Mouse (Mus musculus) CH12.LX (cell line): ENCODE results near the gene Zscan21. TPM values are rescaled to one million over a fixed set of nuclear protein-coding genes. Genes with fewer than 3 reads are reported as not detected.
"Not testable (repeated sequence)": the region's sequence is repeated elsewhere in the genome, so short reads cannot be mapped to it uniquely, and the experiment has no call there.

Source experiments
- DNase-seq: peaks from one replicate; pipeline ENCODE4 v3.0.0-alpha.2; 2013; ENCODE audit errors: extremely low read depth
- H3K27ac ChIP-seq: 2 replicates; pipeline ENCODE4 v1.5.1; 2012; ENCODE audit warnings: low read depth, mild to moderate bottlenecking, control low read depth, moderate library complexity; ENCODE audit not compliant: insufficient read depth
- H3K27me3 ChIP-seq: replicated peaks from 2 replicates; pipeline ENCODE3; 2012; ENCODE audit warnings: inconsistent platforms
- H3K36me3 ChIP-seq, 2 experiments: replicated peaks in 1 of 2; 2 replicates each; pipeline versions ENCODE3 to v1.6.1; 2012; ENCODE audit warnings: inconsistent platforms in 1 of 2, low read length in 1 of 2, mild to moderate bottlenecking in 1 of 2, mixed read lengths in 1 of 2, moderate library complexity in 1 of 2; ENCODE audit not compliant: control insufficient read depth in 1 of 2, insufficient read depth in 1 of 2
- H3K4me1 ChIP-seq, 2 experiments: 2 replicates each; pipeline ENCODE4 v1.6.1; 2012; ENCODE audit warnings: inconsistent platforms in 1 of 2, moderate library complexity in 1 of 2; ENCODE audit not compliant: insufficient read depth in 2 of 2, control insufficient read depth in 1 of 2
- H3K4me2 ChIP-seq: 2 replicates; pipeline ENCODE4 v1.6.1; 2012; ENCODE audit warnings: low read depth, mild to moderate bottlenecking, control low read depth; ENCODE audit not compliant: poor library complexity, insufficient read depth, severe bottlenecking
- H3K4me3 ChIP-seq, 3 experiments: fragments of 150-350 bp in 1 of 3; sonication (generic) in 1 of 3; replicated peaks in 1 of 3; 2 replicates each; pipeline versions ENCODE3 to v1.5.1; 2011 to 2012; ENCODE audit warnings: low read depth in 2 of 3, low read length in 2 of 3, mild to moderate bottlenecking in 2 of 3, moderate library complexity in 2 of 3, control low read depth in 1 of 3, improper control_type of control experiment in 1 of 3, inconsistent platforms in 1 of 3, mixed read lengths in 1 of 3; ENCODE audit not compliant: poor library complexity in 1 of 3
- H3K79me2 ChIP-seq: replicated peaks from 2 replicates; pipeline ENCODE4 v1.6.1; 2012; ENCODE audit warnings: mild to moderate bottlenecking, moderate library complexity; ENCODE audit not compliant: control insufficient read depth, poor library complexity, insufficient read depth, severe bottlenecking; ENCODE audit errors: extremely low read depth
- H3K9ac ChIP-seq: 2 replicates; pipeline ENCODE4 v1.6.1; 2012; ENCODE audit warnings: low read depth, mild to moderate bottlenecking, control low read depth, moderate library complexity; ENCODE audit not compliant: insufficient read depth
- H3K9me3 ChIP-seq: replicated peaks from 2 replicates; pipeline ENCODE3; 2012; ENCODE audit warnings: low read length, inconsistent platforms, mixed read lengths
- BHLHE40 ChIP-seq: IDR thresholded peaks from 2 replicates; pipeline ENCODE4 v1.6.1; 2011; ENCODE audit warnings: mild to moderate bottlenecking, low read depth, low read length, improper control_type of control experiment
- CHD1 ChIP-seq: IDR thresholded peaks from 2 replicates; pipeline ENCODE4 v1.6.1; 2012; ENCODE audit warnings: low read depth, low read length, improper control_type of control experiment, inconsistent platforms
- CHD2 ChIP-seq: IDR thresholded peaks from 2 replicates; pipeline ENCODE4 v1.6.1; 2011; ENCODE audit warnings: low read length, improper control_type of control experiment
- E2F4 ChIP-seq: IDR thresholded peaks from 2 replicates; pipeline ENCODE4 v1.6.1; 2011; ENCODE audit warnings: low read depth, low read length, improper control_type of control experiment; ENCODE audit not compliant: insufficient replicate concordance
- ELF1 ChIP-seq: IDR thresholded peaks from 2 replicates; pipeline ENCODE4 v1.6.1; 2014; ENCODE audit warnings: low read depth, mild to moderate bottlenecking, inconsistent platforms, low read length, improper control_type of control experiment
- EP300 ChIP-seq: IDR thresholded peaks from 2 replicates; pipeline ENCODE4 v1.6.1; 2011; ENCODE audit warnings: low read length, improper control_type of control experiment
- GABPA ChIP-seq: IDR thresholded peaks from 2 replicates; pipeline ENCODE4 v1.6.1; 2012; ENCODE audit warnings: low read depth, low read length, improper control_type of control experiment, inconsistent platforms; ENCODE audit not compliant: insufficient replicate concordance
- IRF4 ChIP-seq: IDR thresholded peaks from 2 replicates; pipeline ENCODE4 v1.6.1; 2014; ENCODE audit warnings: low read depth, mild to moderate bottlenecking, inconsistent platforms, low read length, improper control_type of control experiment
- MAZ ChIP-seq: IDR thresholded peaks from 2 replicates; pipeline ENCODE4 v1.6.1; 2012; ENCODE audit warnings: low read depth, mild to moderate bottlenecking, inconsistent platforms, low read length, improper control_type of control experiment, moderate library complexity
- MEF2A ChIP-seq: IDR thresholded peaks from 2 replicates; pipeline ENCODE4 v1.6.1; 2014; ENCODE audit warnings: low read depth, mild to moderate bottlenecking, inconsistent platforms, low read length, improper control_type of control experiment, borderline replicate concordance
- MXI1 ChIP-seq: IDR thresholded peaks from 2 replicates; pipeline ENCODE4 v1.6.1; 2011; ENCODE audit warnings: mild to moderate bottlenecking, low read depth, low read length, improper control_type of control experiment
- MYC ChIP-seq: IDR thresholded peaks from 2 replicates; pipeline ENCODE4 v1.6.1; 2011; ENCODE audit warnings: low read depth, mild to moderate bottlenecking, improper control_type of control experiment, low read length
- POLR2AphosphoS2 ChIP-seq: IDR thresholded peaks from 2 replicates; pipeline ENCODE4 v1.6.1; 2011; ENCODE audit warnings: low read depth, low read length, improper control_type of control experiment
- RAD21 ChIP-seq: IDR thresholded peaks from 2 replicates; pipeline ENCODE4 v1.6.1; 2011; ENCODE audit warnings: low read depth, mild to moderate bottlenecking, low read length, improper control_type of control experiment, moderate library complexity
- RCOR1 ChIP-seq: conservative IDR thresholded peaks from 2 replicates; pipeline ENCODE4 v1.6.1; 2012; ENCODE audit warnings: low read depth, mild to moderate bottlenecking, inconsistent platforms, low read length, improper control_type of control experiment
- SMC3 ChIP-seq: IDR thresholded peaks from 2 replicates; pipeline ENCODE4 v1.6.1; 2011; ENCODE audit warnings: low read depth, low read length, improper control_type of control experiment
- TCF12 ChIP-seq: IDR thresholded peaks from 2 replicates; pipeline ENCODE4 v1.6.1; 2014; ENCODE audit warnings: low read depth, mild to moderate bottlenecking, inconsistent platforms, low read length, improper control_type of control experiment
- USF1 ChIP-seq: IDR thresholded peaks from 2 replicates; pipeline ENCODE4 v1.6.1; 2014; ENCODE audit warnings: low read depth, mild to moderate bottlenecking, inconsistent platforms, low read length, improper control_type of control experiment
- USF2 ChIP-seq: conservative IDR thresholded peaks from 2 replicates; pipeline ENCODE4 v1.6.1; 2011; ENCODE audit warnings: low read depth, low read length, improper control_type of control experiment
- ZC3H11A ChIP-seq: IDR thresholded peaks from 2 replicates; pipeline ENCODE4 v1.6.1; 2012; ENCODE audit warnings: low read depth, mild to moderate bottlenecking, inconsistent platforms, low read length, improper control_type of control experiment
- ZKSCAN1 ChIP-seq: IDR thresholded peaks from 2 replicates; pipeline ENCODE4 v1.6.1; 2012; ENCODE audit warnings: low read depth, inconsistent platforms, low read length, improper control_type of control experiment, borderline replicate concordance
- dilution Hi-C: fragments of 300-500 bp; cut with MboI; formaldehyde crosslinking; loops from 2 replicates; pipeline ENCODE4 v1.14.3; 2020; ENCODE audit warnings: low sequenced_read_pairs; ENCODE audit not compliant: extremely low pct_unique_long_range_greater_than_20kb, extremely low pct_ligation_motif_present
- in situ Hi-C: fragments of 300-500 bp; cut with MboI; formaldehyde crosslinking; loops from 3 replicates; pipeline ENCODE4 v1.14.3; 2019; ENCODE audit warnings: low sequenced_read_pairs, low pct_ligation_motif_present, low pct_unique_long_range_greater_than_20kb, mixed read lengths
- polyA plus RNA-seq: library from polyadenylated mRNA; unstranded; fragments of >175 nt; gene quantifications from 2 replicates; pipeline ENCODE4 v1.2.1, GENCODE M21; 2012; ENCODE audit warnings: low read depth; ENCODE audit not compliant: insufficient read length
- total RNA-seq, 2 experiments: library from RNA; depleted of rRNA; stranded (reverse); fragments of 300-350 nt in 1 of 2; fragments of >200 nt in 1 of 2; gene quantifications; 2 replicates each; pipeline ENCODE4 v1.2.3; 2012 to 2014

Gene Zscan21
- total and polyA plus RNA-seq, 3 experiments: 9.0 to 12.1 (median 9.6) TPM

- no peaks in the 10 kb centered on the region for H3K79me2 ChIP-seq
- TF ChIP-seq IRF4: no peak
- TF ChIP-seq SMC3: no peak
- TF ChIP-seq USF2: no peak
- no peak for TF ChIP-seq MAZ
- no peak for TF ChIP-seq MXI1
- no peak for TF ChIP-seq CHD1
- no peak for TF ChIP-seq E2F4
- TF ChIP-seq RCOR1: no peak
- no peak for TF ChIP-seq MYC
- TF ChIP-seq USF1: no peak
- TF ChIP-seq CHD2: no peak
- TF ChIP-seq TCF12: no peak
- TF ChIP-seq ELF1: no peak
- no peak for TF ChIP-seq ZKSCAN1
- H3K4me2 ChIP-seq: no peak overlapping the region
- in situ Hi-C loops (loop anchor here (5.0 kb wide), 1 partner anchor 57 kb away; the partner anchor contains the start of gene Cops6), dilution Hi-C loops (no loop called here)
- H3K36me3 ChIP-seq: peaks cover 33 to 53% of the 10 kb centered on the region in 2 experiments
- no peak overlapping the region for H3K9ac ChIP-seq
- H3K27ac ChIP-seq: no peak overlapping the region
- no peak overlapping the region for H3K4me3 ChIP-seq
- H3K9me3 ChIP-seq: no peaks in the 10 kb centered on the region
- DNase-seq: no peak
- H3K4me1 ChIP-seq: no peaks in the 10 kb centered on the region
- no peaks in the 10 kb centered on the region for H3K27me3 ChIP-seq
Measured at GRCm38 (mm10) chr5:138104976-138105375, 11.7 kb upstream of the Zscan21 start.

DNA sequence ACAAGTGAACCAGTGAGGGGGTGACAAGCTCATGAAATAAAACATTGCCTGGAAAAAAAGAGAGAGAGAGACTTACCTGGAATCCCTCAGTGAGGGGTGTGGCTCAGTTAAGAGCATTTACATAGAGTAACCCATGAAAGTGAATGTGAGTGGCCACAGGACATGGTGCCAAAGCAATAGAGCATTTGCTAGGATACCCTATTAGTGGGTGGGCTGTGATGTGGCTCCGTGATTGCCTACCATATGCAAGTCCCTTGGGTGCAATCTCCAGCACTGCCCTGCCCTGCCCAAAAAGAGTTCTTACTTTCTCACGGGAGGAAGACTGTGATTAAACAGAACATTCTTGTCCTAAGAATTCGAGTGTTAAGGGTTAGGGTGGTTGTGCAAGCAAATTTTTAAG is 9.6 kb upstream of the Zscan21 start:
- Histone ChIP-seq H3K4me1 (no peaks in the 10 kb centered on the region), H3K4me2 (no peak overlapping the region), H3K4me3 (no peak overlapping the region), H3K27me3 (no peaks in the 10 kb centered on the region)
- TF ChIP-seq MEF2A (no peak), GABPA (no peak), ELF1 (no peak), BHLHE40 (no peak), MXI1 (no peak), TCF12 (no peak), EP300 (no peak), ZKSCAN1 (no peak), ZC3H11A (no peak), POLR2AphosphoS2 (no peak), RAD21 (no peak)
- TF ChIP-seq, all 38 proteins: peak for 0
- Histone ChIP-seq H3K79me2 (no peaks in the 10 kb centered on the region), H3K9ac (no peak overlapping the region), H3K9me3 (no peaks in the 10 kb centered on the region), H3K36me3 (peaks cover 15 to 32% of the 10 kb centered on the region in 2 experiments), H3K27ac (no peak overlapping the region)
- in situ Hi-C loops: loop anchor here (5.0 kb wide), 1 partner anchor 55 kb away; the partner anchor contains the start of gene Cops6
- DNase-seq: no peak
- dilution Hi-C loops: no loop called here

DNA sequence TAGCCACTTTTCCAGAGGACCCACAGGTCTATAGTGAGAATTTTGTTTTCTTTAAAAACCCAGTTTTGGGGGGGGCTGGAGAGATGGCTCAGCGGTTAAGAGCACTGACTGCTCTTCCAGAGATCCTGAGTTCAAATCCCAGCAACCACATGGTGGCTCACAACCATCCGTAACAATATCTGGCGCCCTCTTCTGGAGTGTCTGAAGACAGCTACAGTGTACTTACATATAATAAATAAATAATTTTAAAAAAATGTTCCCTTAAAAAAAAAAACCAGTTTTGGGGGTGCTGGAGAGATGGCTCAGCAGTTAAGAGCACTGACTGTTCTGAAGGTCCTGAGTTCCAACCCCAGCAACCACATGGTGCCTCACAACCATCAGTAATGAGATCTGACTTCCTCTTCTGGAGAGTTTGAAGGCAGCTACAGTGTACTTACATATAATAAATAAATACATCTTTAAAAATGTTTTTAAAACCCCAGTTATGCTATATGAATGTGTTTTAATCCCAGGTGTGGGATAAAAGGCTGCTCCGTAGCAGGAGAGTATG is 6.8 kb upstream of the Zscan21 start:
- H3K79me2 ChIP-seq, DNase-seq, H3K4me3 ChIP-seq, H3K27me3 ChIP-seq, dilution Hi-C loops, H3K36me3 ChIP-seq, H3K4me1 ChIP-seq, H3K4me2 ChIP-seq, H3K9ac ChIP-seq, H3K9me3 ChIP-seq, H3K27ac ChIP-seq: not testable (repeated sequence)
- in situ Hi-C loops: loop anchor here (5.0 kb wide), 1 partner anchor 52 kb away; the partner anchor contains the start of gene Cops6
